Mouse (Mus musculus) olfactory bulb, adult 2 months (tissue): ENCODE measurements around the gene Ctdsp2.

ENCODE experiments used
- CTCF ChIP-seq: fragments of 200-500 bp; IDR thresholded peaks from 2 replicates; pipeline ENCODE4 v1.5.1; 2012; ENCODE audit warnings: low read depth, mild to moderate bottlenecking, low read length, moderate library complexity; ENCODE audit not compliant: insufficient read depth
- POLR2A ChIP-seq: fragments of 200-500 bp; IDR thresholded peaks from 2 replicates; pipeline ENCODE4 v1.6.1; 2012; ENCODE audit warnings: mild to moderate bottlenecking, low read depth, low read length, moderate library complexity; ENCODE audit not compliant: insufficient read depth

DNA sequence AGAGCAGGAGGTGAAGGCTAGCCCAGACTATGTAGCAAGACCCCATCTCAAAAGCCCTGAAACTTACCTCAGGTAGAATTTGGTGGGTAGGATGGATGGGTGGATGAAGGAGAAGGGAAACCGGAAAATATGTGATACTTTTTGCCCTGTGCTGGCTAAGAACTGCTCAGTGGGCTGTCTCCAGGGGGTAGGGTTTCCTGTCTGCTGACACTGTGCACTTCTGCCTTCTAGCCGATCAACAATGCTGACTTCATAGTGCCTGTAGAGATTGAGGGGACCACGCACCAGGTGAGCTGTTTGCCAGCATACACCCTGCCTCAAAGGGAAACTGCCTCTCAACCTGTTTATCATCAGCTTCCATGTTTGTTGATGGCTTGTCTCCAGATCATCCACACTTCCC lies 15.1 kb downstream of the Ctdsp2 start:
- TF ChIP-seq CTCF (no peak), POLR2A (no peak)
